ENCODE assay signal across 22 mouse cellular contexts in the genomic region with DNA sequence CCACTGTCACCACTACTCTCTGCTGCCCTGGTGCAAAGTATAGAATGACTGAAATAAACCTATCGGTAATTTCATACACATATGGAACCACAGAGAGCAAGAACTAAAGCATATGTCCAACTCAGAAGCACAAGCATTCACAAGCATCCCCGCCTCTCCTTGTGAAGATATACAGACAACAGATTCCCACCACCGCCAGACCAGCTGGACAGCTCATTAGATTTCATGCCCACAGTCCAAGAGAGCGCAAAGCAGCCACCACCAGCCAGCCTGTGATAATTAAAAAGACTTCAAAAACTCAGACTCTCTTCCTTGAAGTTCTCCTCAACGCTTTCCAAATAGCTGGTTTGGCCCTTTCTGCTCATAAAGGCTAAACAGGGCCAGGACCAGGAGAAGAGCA.
"Had no signal": no experiment of that assay in that cellular context is flagged by ENCODE, and none has a peak within 500 bp of the region (broad histone marks: within the 10 kb centered on the region; RNA-seq: fewer than 3 reads in every experiment).

No protein-coding gene starts in this region.

- H3K9me3 ChIP-seq: kidney, embryonic 15.5 days; limb, embryonic 10.5 days; limb, embryonic 13.5 days; liver, embryonic 12.5 days; liver, embryonic 15.5 days; lung, embryonic 15.5 days; megakaryocyte, embryonic 14.5 days; midbrain, embryonic 10.5 days; midbrain, embryonic 13.5 days; neural tube, embryonic 12.5 days; neural tube, embryonic 15.5 days had no signal

- H3K9ac ChIP-seq: kidney, embryonic 15.5 days; limb, embryonic 13.5 days; liver, embryonic 12.5 days; liver, embryonic 15.5 days; lung, embryonic 15.5 days; midbrain, embryonic 13.5 days; neural tube, embryonic 12.5 days; neural tube, embryonic 15.5 days had no signal

- H3K27me3 ChIP-seq: kidney, embryonic 15.5 days; limb, embryonic 13.5 days; liver, embryonic 12.5 days; liver, embryonic 15.5 days; lung, embryonic 15.5 days; megakaryocyte, embryonic 14.5 days; neural tube, embryonic 12.5 days had no signal

- H3K36me3 ChIP-seq: liver, embryonic 12.5 days; liver, embryonic 15.5 days; midbrain, embryonic 13.5 days; neural tube, embryonic 12.5 days; neural tube, embryonic 15.5 days had no signal

- H3K4me3 ChIP-seq: kidney, embryonic 15.5 days; limb, embryonic 10.5 days; limb, embryonic 13.5 days; liver, embryonic 12.5 days; liver, embryonic 15.5 days; lung, embryonic 15.5 days; megakaryocyte, embryonic 14.5 days; midbrain, embryonic 10.5 days; midbrain, embryonic 13.5 days; neural tube, embryonic 12.5 days; neural tube, embryonic 15.5 days had no signal

- H3K4me2 ChIP-seq: kidney, embryonic 15.5 days; limb, embryonic 13.5 days; liver, embryonic 12.5 days; liver, embryonic 15.5 days; lung, embryonic 15.5 days; midbrain, embryonic 13.5 days; neural tube, embryonic 12.5 days; neural tube, embryonic 15.5 days had no signal

- H3K27ac ChIP-seq: kidney, embryonic 15.5 days; limb, embryonic 10.5 days; limb, embryonic 13.5 days; liver, embryonic 12.5 days; liver, embryonic 15.5 days; lung, embryonic 15.5 days; midbrain, embryonic 10.5 days; midbrain, embryonic 13.5 days; neural tube, embryonic 12.5 days; neural tube, embryonic 15.5 days had no signal

- DNase-seq: kidney, adult 11 months; kidney, adult 8-10 months; kidney, postnatal 14 days; kidney, postnatal 4 days; layer of hippocampus, postnatal 36 days; liver; lung, adult 18-20 months; lung, postnatal 10 days; lung, postnatal 36 days; thymus, adult 18-20 months; thymus, postnatal 36 days had no signal

- H3K4me1 ChIP-seq: limb, embryonic 10.5 days; liver, embryonic 15.5 days; neural tube, embryonic 15.5 days had no signal

- ATAC-seq: liver, embryonic 12.5 days; midbrain, embryonic 13.5 days had no signal
